Mouse (Mus musculus) hindbrain, embryonic 14.5 days (tissue): Measurements from ENCODE around the gene Fasn. TPM values are rescaled to one million over a fixed set of nuclear protein-coding genes. Genes with fewer than 3 reads are reported as not detected.
"Not testable (repeated sequence)": the region's sequence is repeated elsewhere in the genome, so short reads cannot be mapped to it uniquely, and the experiment has no call there.

Experiments used
- ATAC-seq: fragments of 200-750 bp; cut with Nextera tagmentation; 2 replicates; pipeline ENCODE4 v1.8.0; 2017; ENCODE audit warnings: moderate number of reproducible peaks, mild to moderate bottlenecking, moderate TSS enrichment, moderate library complexity; ENCODE audit not compliant: low FRiP score
- DNase-seq: peaks from one replicate; pipeline ENCODE4 v3.0.0-alpha.2; 2015; ENCODE audit warnings: low spot score
- H3K27ac ChIP-seq: fragments of 300-500 bp; sonication (generic); 2 replicates; pipeline ENCODE4 v1.5.1; 2014; ENCODE audit warnings: mild to moderate bottlenecking, moderate library complexity
- H3K27me3 ChIP-seq: fragments of 300-500 bp; sonication (generic); 2 replicates; pipeline ENCODE4 v1.6.1; 2014; ENCODE audit warnings: mild to moderate bottlenecking, low read length, mixed read lengths; ENCODE audit not compliant: control insufficient read depth, insufficient read depth
- H3K36me3 ChIP-seq: fragments of 300-500 bp; sonication (generic); replicated peaks from 2 replicates; pipeline ENCODE4 v1.6.1; 2014; ENCODE audit not compliant: control insufficient read depth, insufficient read depth
- H3K4me1 ChIP-seq: fragments of 300-500 bp; sonication (generic); replicated peaks from 2 replicates; pipeline ENCODE4 v1.6.1; 2014; ENCODE audit warnings: antibody characterized with exemption, low read length, mixed read lengths; ENCODE audit not compliant: control insufficient read depth, insufficient read depth
- H3K4me2 ChIP-seq: fragments of 300-500 bp; sonication (generic); replicated peaks from 2 replicates; pipeline ENCODE4 v1.6.1; 2014; ENCODE audit warnings: mild to moderate bottlenecking, moderate library complexity
- H3K4me3 ChIP-seq: fragments of 300-500 bp; sonication (generic); replicated peaks from 2 replicates; pipeline ENCODE4 v1.5.1; 2014; ENCODE audit warnings: mild to moderate bottlenecking, low read length
- H3K9ac ChIP-seq: fragments of 300-500 bp; sonication (generic); 2 replicates; pipeline ENCODE4 v1.6.1; 2014
- H3K9me3 ChIP-seq: fragments of 300-500 bp; sonication (generic); 2 replicates; pipeline ENCODE4 v1.6.1; 2016; ENCODE audit warnings: low read length; ENCODE audit not compliant: control insufficient read depth
- WGBS: fragments of 180-500 bp; shearing (Covaris S2); extraction: QIAGEN DNeasy Blood & Tissue Kit; methylation state at CpG from one replicate; pipeline ENCODE4 v1.1.7; 2014; 5-methylcytosine and 5-hydroxymethylcytosine counted together
- polyA plus RNA-seq: library from polyadenylated mRNA; unstranded; fragments of >200 nt; fragmentation: Nextera tagmentation; extraction: Ambion mirVana; gene quantifications from 2 replicates; pipeline ENCODE4 v1.2.1, GENCODE M21; 2014

Gene Fasn
- polyA plus RNA-seq, 1 experiment from 2014 or later, result 119 TPM

GRCm38 (mm10) chr11:120851582-120851981, 27.2 kb upstream of the Fasn start:
- H3K4me2 ChIP-seq, result no peak overlapping the region
- no peaks in the 10 kb centered on the region for H3K4me1 ChIP-seq
- no peaks in the 10 kb centered on the region for H3K9me3 ChIP-seq
- H3K9ac ChIP-seq, result no peak overlapping the region
- no peak overlapping the region for H3K4me3 ChIP-seq
- no peak overlapping the region for H3K27ac ChIP-seq
- ATAC-seq (no peak), DNase-seq (no peak)
- no peaks in the 10 kb centered on the region; the same call in 1 of the 2 replicates for H3K36me3 ChIP-seq
- WGBS, result 80% methylated on average over 2 of the region's 2 CpGs
- no peaks in the 10 kb centered on the region for H3K27me3 ChIP-seq

DNA sequence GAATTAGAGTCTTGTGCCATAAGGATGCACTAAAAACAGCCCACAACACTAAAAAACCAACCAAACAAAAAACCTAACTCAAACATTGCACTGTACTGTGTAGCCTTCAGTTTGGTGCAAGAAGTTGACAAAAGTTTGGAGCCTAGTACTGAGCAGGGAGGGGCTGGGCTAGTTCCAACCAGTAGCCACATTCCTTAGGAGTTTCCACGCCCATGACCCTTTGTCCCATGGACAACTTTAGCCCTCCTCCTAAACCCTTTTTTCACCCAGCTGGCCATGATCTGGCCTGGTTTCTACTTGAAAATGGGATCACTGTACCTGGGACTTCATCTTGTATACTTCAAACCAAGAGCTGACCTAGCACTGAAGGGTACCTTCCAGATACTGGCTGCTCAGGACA, 26.8 kb upstream of the Fasn start:
- Histone ChIP-seq H3K36me3 (no peaks in the 10 kb centered on the region; the same call in 1 of the 2 replicates), H3K4me1 (no peaks in the 10 kb centered on the region), H3K9ac (no peak overlapping the region), H3K4me2 (no peak overlapping the region), H3K9me3 (no peaks in the 10 kb centered on the region), H3K27ac (no peak overlapping the region), H3K27me3 (no peaks in the 10 kb centered on the region), H3K4me3 (no peak overlapping the region)
- ATAC-seq (no peak), DNase-seq (no peak)
- 69% methylated on average over 1 of the region's 1 CpGs for whole genome bisulfite sequencing

DNA sequence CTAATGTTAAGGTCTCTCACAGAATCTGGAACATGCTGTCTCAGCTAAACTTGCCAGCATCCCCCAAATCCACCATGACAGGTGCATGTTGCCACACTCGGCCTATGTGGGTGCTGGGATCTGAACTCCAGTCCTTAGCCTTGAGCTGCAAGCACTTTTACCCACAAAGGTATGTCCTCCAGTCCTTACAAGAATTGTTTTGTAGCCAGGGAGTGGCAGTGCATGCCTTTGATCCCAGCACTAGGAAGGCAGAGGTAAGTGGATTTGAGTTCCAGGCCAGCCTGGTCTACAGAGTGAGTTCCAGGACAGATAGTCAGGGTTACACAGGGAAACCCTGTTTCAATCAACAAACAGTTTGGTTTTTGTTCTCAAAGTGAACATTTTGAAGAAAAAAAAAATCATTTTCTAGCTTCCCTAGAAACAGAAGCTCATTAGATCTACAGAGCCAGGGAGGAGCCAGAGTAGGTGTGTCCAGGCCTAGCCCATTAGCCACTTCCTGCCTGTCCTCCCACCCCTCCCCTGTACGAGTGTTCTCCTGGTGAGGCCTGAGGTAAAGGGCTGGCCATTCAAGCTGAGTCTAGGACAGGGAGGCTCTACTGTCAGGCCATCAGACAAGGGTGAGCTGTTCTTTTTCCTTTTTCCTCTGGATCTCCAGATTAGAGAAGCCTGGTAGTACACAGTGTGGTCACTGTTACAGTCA, 26.1 kb upstream of the Fasn start:
- Histone ChIP-seq H3K36me3 (no peaks in the 10 kb centered on the region; the same call in 1 of the 2 replicates), H3K4me3 (no peak overlapping the region), H3K4me1 (no peaks in the 10 kb centered on the region), H3K27me3 (no peaks in the 10 kb centered on the region), H3K9ac (no peak overlapping the region), H3K27ac (no peak overlapping the region), H3K9me3 (no peaks in the 10 kb centered on the region), H3K4me2 (no peak overlapping the region)
- 80% methylated on average over 2 of the region's 2 CpGs for WGBS
- ATAC-seq (no peak), DNase-seq (no peak)

- H3K9ac ChIP-seq, result no peak overlapping the region
- H3K36me3 ChIP-seq, result no peaks in the 10 kb centered on the region
- no peak overlapping the region for H3K4me2 ChIP-seq
- no peaks in the 10 kb centered on the region for H3K4me1 ChIP-seq
- ATAC-seq, result no peak
- 86% methylated on average over 9 of the region's 9 CpGs for WGBS
- no peak for DNase-seq
- no peak overlapping the region for H3K4me3 ChIP-seq
- no peak overlapping the region for H3K27ac ChIP-seq
- no peaks in the 10 kb centered on the region for H3K27me3 ChIP-seq
- no peaks in the 10 kb centered on the region for H3K9me3 ChIP-seq
Observed at GRCm38 (mm10) chr11:120846725-120847475, 22.6 kb upstream of the Fasn start.

- no peak overlapping the region for H3K27ac ChIP-seq
- ATAC-seq (no peak), DNase-seq (no peak)
- no peaks in the 10 kb centered on the region for H3K9me3 ChIP-seq
- H3K9ac ChIP-seq, result no peak overlapping the region
- H3K27me3 ChIP-seq, result no peaks in the 10 kb centered on the region
- no peak overlapping the region for H3K4me3 ChIP-seq
- H3K36me3 ChIP-seq, result no peaks in the 10 kb centered on the region
- H3K4me2 ChIP-seq, result no peak overlapping the region
- no peaks in the 10 kb centered on the region for H3K4me1 ChIP-seq
- WGBS, result 93% methylated on average over 4 of the region's 4 CpGs
Observed at GRCm38 (mm10) chr11:120844329-120844728, 20.0 kb upstream of the Fasn start.

- no peaks in the 10 kb centered on the region for H3K27me3 ChIP-seq
- 57% methylated on average over 8 of the region's 8 CpGs for WGBS
- H3K9me3 ChIP-seq, result no peaks in the 10 kb centered on the region
- no peak overlapping the region for H3K4me3 ChIP-seq
- H3K36me3 ChIP-seq, result no peaks in the 10 kb centered on the region
- no peak overlapping the region for H3K9ac ChIP-seq
- H3K27ac ChIP-seq, result peak overlapping the region; percentile 58
- DNase-seq, result peak; percentile 34
- peak; percentile 77 for ATAC-seq
- H3K4me1 ChIP-seq, result no peaks in the 10 kb centered on the region
- H3K4me2 ChIP-seq, result no peak overlapping the region
Observed at GRCm38 (mm10) chr11:120833555-120834280, 9.4 kb upstream of the Fasn start.

DNA sequence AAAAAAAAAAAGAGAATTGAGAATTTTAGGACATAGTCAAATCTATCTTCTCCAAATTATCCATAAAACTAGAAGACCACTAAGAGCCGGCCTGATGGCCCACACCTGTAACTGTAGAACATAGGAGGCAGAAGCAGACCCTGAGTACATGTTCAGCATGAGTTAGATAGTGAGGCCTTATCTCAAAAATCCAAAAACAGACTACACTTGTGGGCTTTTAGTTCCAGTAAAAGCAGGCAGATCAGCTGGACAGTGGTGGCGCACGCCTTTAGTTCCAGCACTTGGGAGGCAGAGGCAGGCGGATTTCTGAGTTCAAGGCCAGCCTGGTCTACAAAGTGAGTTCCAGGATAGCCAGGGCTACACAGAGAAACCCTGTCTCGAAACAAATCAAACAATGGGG, 8.6 kb upstream of the Fasn start:
- H3K4me1 ChIP-seq, result not testable (repeated sequence)

GRCm38 (mm10) chr11:120831659-120832440, 7.5 kb upstream of the Fasn start:
- Histone ChIP-seq H3K36me3 (no peaks in the 10 kb centered on the region), H3K9ac (no peak overlapping the region), H3K27me3 (no peaks in the 10 kb centered on the region), H3K4me3 (no peak overlapping the region), H3K9me3 (no peaks in the 10 kb centered on the region), H3K27ac (no peak overlapping the region), H3K4me2 (no peak overlapping the region), H3K4me1 (no peaks in the 10 kb centered on the region)
- no peak for ATAC-seq
- DNase-seq, result no peak
- 87% methylated on average over 3 of the region's 3 CpGs for WGBS

More for the DNA sequence above, 8.6 kb upstream of the Fasn start:
- peak overlapping the region; percentile 58; the same call in 1 of the 2 replicates for H3K27ac ChIP-seq
- not testable (repeated sequence) for DNase-seq, H3K36me3 ChIP-seq, H3K27me3 ChIP-seq, ATAC-seq, H3K4me2 ChIP-seq, H3K9ac ChIP-seq, H3K9me3 ChIP-seq, H3K4me3 ChIP-seq
- 93% methylated on average over 5 of the region's 5 CpGs for WGBS
